Mouse (Mus musculus): ENCODE measurements at regions not wholly inside any gene's neighbourhood (a gene's known extent, or its start where the extent isn't known, plus 50 kb on each side); places are given as distances from the start of the nearest gene placed in this dataset.
A peak's percentile ranks its signal among the peaks of the same experiment; 100 is the strongest.

DNA sequence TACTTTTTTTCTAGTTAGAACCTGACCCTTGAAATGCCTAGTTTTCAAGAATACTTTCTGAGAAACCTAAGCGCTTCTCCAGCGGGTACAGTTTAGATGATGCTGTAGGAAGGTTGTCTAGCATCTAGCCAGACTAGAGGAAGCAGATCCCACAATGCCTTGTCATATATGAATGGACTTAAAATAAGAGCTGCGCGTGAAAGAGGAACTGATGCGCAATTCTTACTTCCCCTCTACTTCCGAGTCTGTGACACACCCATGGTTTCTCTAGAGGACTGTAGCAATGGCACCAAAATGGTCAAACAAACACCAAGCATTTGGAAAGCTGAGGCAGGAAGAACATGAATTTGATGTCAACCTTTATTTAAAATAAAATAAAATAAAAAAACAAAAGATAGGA, 167.6 kb upstream of the Tyw5 start:
- DNase-seq, result peak; percentile 22

DNA sequence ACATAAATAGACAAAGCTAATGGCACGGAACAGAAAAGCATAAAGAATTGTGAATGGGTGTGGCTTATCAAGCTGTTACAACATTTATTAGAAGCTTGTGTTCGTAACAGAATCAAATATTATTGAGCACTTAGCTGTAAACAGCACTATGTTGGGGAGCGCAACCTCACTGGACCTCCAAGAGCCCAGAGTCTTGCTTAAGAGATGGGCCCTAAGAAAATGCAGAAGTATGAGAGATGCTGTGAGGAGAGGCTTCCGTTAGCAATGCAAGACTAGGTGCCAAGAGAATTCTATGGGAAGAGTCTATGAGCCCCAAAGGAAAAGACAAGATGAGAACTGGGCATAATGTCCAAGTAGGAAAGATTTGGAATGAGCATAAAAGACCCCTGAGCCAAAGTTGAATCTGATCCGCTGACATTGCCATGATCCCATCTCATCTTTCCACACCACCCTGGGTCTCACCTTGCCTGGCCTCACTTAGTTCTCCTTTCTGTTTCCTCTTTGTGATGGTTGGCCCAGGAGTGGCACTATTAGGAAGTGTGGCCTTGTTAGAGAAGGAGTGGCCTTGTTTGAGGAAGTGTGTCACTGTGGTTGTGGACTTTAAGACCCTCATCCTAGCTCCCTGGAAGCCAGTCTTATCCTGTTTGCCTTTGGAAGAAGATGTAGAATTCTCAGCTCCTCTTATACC, 169.3 kb upstream of the Tyw5 start:
- DNase-seq, result peak; percentile 66

DNA sequence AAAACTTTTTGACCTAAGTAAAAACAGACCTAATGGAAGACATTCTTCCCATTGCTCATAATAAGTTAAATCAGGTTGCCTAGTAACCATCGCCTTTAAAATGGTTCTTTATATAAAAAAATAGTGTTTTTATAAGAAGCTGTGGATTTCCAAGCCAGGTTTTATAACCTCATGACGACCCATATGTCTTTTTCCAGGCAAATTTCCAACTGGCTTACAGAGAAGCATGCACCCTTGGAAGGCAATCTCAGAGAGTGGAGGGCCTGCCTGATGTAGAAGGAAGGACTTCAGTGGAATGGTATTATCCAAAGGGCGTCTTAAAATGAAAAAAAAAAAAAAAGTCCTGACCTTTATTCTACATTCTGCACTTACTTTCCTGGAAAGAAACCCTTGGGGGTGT, 172.2 kb upstream of the Tyw5 start:
- DNase-seq, result no peak

GRCm38 (mm10) chr1:57593707-57594589, 180.0 kb upstream of the Spats2l start:
- DNase-seq, result peak; percentile 24

GRCm38 (mm10) chr1:57594815-57595214, 179.1 kb upstream of the Spats2l start:
- DNase-seq, result peak; percentile 31

DNA sequence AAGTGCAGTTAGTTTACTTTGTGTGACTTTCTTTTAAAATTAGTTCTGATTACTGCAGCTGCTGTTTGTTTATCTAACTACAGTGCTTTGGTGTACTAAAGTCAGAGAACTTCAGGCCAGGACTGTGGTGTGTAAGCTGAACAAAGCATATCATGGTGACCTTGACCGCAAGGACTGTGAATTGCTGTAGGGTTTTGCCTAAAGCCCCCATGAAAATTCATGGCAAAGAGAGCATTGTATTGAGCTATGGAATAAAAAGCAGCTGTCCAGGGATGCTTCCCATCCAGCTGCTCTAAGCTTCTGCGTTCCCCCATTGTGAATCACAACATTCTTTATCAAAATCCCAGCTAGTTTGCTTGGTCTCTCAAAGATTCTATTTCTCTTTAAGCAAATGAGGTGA, 173.0 kb upstream of the Spats2l start:
- peak; percentile 13 for DNase-seq

DNA sequence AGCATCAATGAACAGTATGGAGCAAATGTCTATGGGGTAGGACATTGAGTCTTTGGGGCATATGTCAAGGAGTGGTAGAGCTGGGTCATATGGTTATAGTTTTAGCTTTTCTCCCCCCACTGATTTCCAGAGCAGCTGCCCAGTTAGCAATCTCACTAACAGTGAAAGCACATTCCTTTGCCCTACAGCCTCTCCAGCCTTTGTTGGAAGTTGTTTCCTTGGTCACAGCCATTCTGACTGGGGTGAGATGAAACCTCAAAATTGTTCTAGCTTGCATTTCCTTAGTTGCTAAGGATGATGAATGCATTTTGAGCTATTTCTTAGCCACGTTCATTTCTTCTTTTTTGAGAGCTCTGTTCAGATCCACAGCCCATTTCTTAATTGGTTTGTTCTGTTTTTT, 168.4 kb upstream of the Spats2l start:
- DNase-seq, result peak; percentile 50

- DNase-seq, result peak; percentile 19
Observed at GRCm38 (mm10) chr1:57606060-57606683, 167.8 kb upstream of the Spats2l start.

- peak; percentile 16 for DNase-seq
Observed at GRCm38 (mm10) chr1:57607026-57607425, 166.9 kb upstream of the Spats2l start.

DNA sequence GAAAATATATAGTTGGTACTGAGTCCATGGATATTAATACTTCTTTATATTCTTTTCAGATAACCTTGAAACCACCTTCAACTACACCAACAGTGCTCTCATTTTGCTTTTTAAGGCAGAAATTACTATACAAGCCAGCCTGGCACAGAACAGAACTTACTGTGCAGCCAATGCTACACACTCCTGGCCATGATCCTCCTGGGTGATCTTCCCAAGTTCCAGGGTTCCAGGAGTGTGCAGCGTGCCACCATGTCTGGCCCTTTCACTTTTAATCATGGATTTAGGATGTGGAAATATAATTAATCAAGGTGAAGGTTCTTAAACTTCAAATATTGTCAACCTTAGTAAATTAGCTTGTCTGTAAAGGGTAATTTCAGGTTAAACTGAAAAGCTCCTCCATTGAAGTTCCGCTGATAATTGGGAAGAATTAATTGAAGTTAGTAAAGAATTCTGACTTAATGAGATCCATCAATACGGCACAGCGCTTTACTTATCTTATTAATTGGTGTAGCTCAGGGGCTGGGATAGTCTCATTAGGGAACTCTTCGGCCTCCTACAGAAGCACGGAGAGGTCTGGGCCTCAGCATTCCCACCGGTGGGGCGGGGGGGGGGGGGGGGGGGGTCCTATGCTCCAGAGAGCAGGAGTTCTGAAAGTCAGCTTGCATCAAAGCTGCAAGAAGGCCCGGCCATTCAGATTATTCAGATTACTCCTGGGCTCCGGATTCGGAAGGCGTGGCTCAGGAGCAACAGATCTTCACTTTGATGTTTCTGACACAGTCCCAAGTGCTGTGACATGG, 166.1 kb upstream of the Spats2l start:
- peak; percentile 25 for DNase-seq

DNA sequence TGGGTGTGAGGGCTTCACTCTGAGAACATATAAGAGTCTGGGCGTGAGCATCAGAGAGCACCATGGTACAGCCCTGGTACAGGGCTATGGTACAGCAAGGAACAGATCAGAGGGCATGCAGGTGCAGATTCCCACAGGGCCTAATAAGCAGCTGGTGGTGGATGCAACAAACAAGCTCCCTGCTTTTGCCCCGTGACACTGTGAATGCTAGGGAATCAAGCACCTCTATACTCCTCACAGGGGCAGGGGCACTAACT, 165.6 kb upstream of the Spats2l start:
- DNase-seq, result peak; percentile 73

GRCm38 (mm10) chr1:57609307-57609706, 164.7 kb upstream of the Spats2l start:
- DNase-seq, result peak; percentile 10

GRCm38 (mm10) chr1:57612171-57612570, 161.8 kb upstream of the Spats2l start:
- no peak for DNase-seq

- DNase-seq, result peak; percentile 79
Observed at GRCm38 (mm10) chr1:57612931-57613804, 160.8 kb upstream of the Spats2l start.

DNA sequence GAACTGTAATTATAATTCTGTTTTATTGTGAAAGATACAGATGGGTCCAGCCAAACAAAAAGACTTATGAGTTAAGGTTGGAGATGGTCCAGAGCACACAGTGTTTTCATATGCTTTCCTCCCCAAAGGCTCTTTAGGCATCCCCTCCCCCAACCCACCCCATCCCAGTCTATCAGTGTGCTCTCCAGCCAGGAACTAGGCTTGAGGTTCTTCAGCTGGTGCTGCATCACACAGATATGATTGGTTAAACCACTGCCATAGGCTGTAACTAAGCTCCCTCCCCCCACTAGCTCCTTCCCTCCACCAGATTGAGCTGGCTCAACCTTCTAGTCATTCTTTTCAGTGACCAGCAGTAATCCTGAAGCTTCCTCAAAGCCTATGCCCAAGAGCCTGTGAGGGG, 158.8 kb upstream of the Spats2l start:
- peak; percentile 93 for DNase-seq

- DNase-seq, result no peak
Observed at GRCm38 (mm10) chr1:57617316-57617715, 156.6 kb upstream of the Spats2l start.

- DNase-seq, result peak; percentile 39
Observed at GRCm38 (mm10) chr1:57622561-57622960, 151.4 kb upstream of the Spats2l start.

- no peak for DNase-seq
Observed at GRCm38 (mm10) chr1:57633986-57634385, 140.0 kb upstream of the Spats2l start.

DNA sequence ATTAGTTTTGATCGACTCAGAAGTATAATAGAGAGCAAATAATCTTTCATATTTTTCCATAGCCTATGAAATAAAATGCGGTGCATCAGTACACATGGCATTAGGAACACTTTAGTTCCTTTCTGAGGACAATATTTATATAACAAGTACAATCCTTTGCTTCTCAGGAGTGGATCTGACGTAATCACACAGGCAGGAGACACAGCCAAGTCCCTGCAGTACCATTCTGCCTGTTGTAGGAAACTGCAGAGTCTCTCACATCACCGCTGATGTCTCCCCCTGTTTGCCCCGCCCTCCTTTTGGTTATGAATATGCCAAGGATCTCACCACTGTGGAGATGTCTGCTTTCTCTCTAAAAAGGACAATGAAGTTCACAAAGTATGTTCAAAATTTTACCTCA, 131.8 kb upstream of the Spats2l start:
- DNase-seq, result no peak

GRCm38 (mm10) chr1:57643466-57644097, 130.4 kb upstream of the Spats2l start:
- DNase-seq, result no peak

DNA sequence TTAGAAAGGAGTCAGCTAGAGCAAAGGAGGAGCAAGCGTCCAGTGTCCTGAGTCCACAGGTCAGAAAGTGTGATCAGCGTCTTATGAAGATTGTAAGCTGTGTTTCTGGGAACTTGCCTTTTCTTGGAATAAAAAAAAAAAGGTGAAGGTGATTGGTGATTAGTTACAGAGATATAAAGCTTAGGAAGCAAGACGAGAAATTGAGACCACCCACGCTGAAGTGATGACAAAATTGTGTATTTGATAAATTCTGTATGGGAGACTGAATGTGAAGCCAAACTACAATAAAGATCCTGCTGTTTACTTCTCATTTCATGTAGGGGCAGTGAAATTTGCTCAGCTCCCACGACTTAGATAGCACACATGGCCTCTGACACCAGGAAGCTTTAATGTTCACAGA, 109.0 kb upstream of the Spats2l start:
- no peak for DNase-seq

GRCm38 (mm10) chr1:57665724-57666123, 108.2 kb upstream of the Spats2l start:
- no peak for DNase-seq
